Mouse (Mus musculus) embryonic facial prominence, embryonic 15.5 days (tissue): ENCODE measurements around the gene Tas2r138. TPM values are rescaled to one million over a fixed set of nuclear protein-coding genes. Genes with fewer than 3 reads are reported as not detected.

Experiments
- polyA plus RNA-seq: library from polyadenylated mRNA; unstranded; fragments of >200 nt; fragmentation: Nextera tagmentation; extraction: Ambion mirVana; gene quantifications from 2 replicates; pipeline ENCODE4 v1.2.1, GENCODE M21; 2015

Tas2r138 gene
- polyA plus RNA-seq, 1 experiment from 2014 or later: not detected

Other genes starting within 250 kb of the Tas2r138 start
- gene E330009J07Rik, start 177.2 kb downstream of the Tas2r138 start, polyA plus RNA-seq: 8.0 and 10.7 TPM in 2 replicates
- gene Wee2, start 174.2 kb downstream of the Tas2r138 start, polyA plus RNA-seq: not detected in 2 replicates
- gene Ssbp1, start 142.0 kb downstream of the Tas2r138 start, polyA plus RNA-seq: 140 and 141 TPM in 2 replicates
- gene Tas2r137, start 122.1 kb downstream of the Tas2r138 start, polyA plus RNA-seq: not detected in 2 replicates
- not detected in 2 replicates for gene Tas2r108, start 119.8 kb downstream of the Tas2r138 start, polyA plus RNA-seq
- not detected in 2 replicates for gene Prss37, start 93.8 kb downstream of the Tas2r138 start, polyA plus RNA-seq
- not detected in 2 replicates for gene Olfr461, start 58.3 kb downstream of the Tas2r138 start, polyA plus RNA-seq
- not detected in 2 replicates for gene Olfr460, start 43.8 kb downstream of the Tas2r138 start, polyA plus RNA-seq
- gene Clec5a, start 27.5 kb downstream of the Tas2r138 start, polyA plus RNA-seq: 1.6 and 1.8 TPM in 2 replicates
- gene Mgam, start 15.5 kb upstream of the Tas2r138 start, polyA plus RNA-seq: 0.05 and 0.16 TPM in 2 replicates